Mouse (Mus musculus): ENCODE data around the gene Ptpn22. TPM values are rescaled to one million over a fixed set of nuclear protein-coding genes. Genes with fewer than 3 reads are reported as not detected.

Gene Ptpn22
- polyA plus RNA-seq, 1 experiment, result 1.9 TPM

DNA sequence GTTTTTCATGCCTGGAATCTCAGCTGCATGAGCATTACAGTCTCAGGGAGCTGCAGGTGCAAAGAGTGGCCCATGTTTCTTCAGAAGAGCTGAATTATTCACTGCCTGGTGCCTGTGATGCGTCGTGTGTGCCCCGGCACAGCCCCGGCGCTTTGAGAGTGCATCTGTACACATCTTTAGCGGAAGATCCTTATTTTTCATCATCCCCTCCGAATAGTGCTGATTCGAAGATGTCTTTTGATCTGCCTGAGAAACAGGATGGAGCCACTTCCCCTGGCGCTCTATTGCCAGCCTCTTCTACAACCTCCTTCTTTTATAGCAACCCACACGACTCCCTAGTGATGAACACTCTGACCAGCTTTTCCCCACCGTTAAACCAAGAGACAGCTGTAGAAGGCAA is 26.4 kb downstream of the Ptpn22 start:
- Histone ChIP-seq H3K27ac (replicated peaks; ENCODE audit: low read depth, low read length) (no peak overlapping the region), H3K4me3 (ENCODE audit: insufficient read depth, low read depth, low read length) (no peak overlapping the region), H3K4me1 (ENCODE audit: control insufficient read depth, insufficient read depth, insufficient read length, low read length) (no peaks in the 10 kb centered on the region)

GRCm38 (mm10) chr3:103887581-103887980 is 28.0 kb downstream of the Ptpn22 start:
- Histone ChIP-seq H3K27ac (replicated peaks; ENCODE audit: low read depth, low read length) (no peak overlapping the region), H3K4me3 (ENCODE audit: insufficient read depth, low read depth, low read length) (no peak overlapping the region), H3K4me1 (ENCODE audit: control insufficient read depth, insufficient read depth, insufficient read length, low read length) (no peaks in the 10 kb centered on the region)

- no peak overlapping the region for H3K27ac ChIP-seq (replicated peaks; ENCODE audit: low read depth, low read length)
- no peaks in the 10 kb centered on the region for H3K4me1 ChIP-seq (ENCODE audit: control insufficient read depth, insufficient read depth, insufficient read length, low read length)
- no peak overlapping the region for H3K4me3 ChIP-seq (ENCODE audit: insufficient read depth, low read depth, low read length)
Observed at GRCm38 (mm10) chr3:103893374-103893773, 33.8 kb downstream of the Ptpn22 start.

DNA sequence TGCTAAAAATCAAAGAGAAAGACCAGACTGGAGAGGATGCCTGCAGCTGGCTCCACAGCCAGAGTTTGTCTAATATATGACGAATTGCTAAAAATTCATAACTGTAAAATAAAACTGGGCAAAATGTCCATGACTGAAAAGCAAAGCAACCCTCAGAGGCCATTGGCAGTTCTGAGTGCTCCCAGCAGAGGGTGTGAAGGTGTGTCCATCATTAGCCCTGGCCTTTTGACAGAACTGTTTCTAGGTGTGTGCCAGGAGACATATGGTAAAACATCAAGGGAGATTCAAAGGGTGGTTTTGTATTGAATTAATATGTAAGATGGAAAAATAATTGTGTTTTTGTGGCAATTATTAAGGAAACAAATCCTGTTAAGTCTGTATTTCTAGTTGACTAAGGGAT is 45.1 kb downstream of the Ptpn22 start:
- H3K4me3 ChIP-seq (ENCODE audit: insufficient read depth, low read depth, low read length), result no peak overlapping the region
- H3K4me1 ChIP-seq (ENCODE audit: control insufficient read depth, insufficient read depth, insufficient read length, low read length), result no peaks in the 10 kb centered on the region
- H3K27ac ChIP-seq (replicated peaks; ENCODE audit: low read depth, low read length), result no peak overlapping the region

DNA sequence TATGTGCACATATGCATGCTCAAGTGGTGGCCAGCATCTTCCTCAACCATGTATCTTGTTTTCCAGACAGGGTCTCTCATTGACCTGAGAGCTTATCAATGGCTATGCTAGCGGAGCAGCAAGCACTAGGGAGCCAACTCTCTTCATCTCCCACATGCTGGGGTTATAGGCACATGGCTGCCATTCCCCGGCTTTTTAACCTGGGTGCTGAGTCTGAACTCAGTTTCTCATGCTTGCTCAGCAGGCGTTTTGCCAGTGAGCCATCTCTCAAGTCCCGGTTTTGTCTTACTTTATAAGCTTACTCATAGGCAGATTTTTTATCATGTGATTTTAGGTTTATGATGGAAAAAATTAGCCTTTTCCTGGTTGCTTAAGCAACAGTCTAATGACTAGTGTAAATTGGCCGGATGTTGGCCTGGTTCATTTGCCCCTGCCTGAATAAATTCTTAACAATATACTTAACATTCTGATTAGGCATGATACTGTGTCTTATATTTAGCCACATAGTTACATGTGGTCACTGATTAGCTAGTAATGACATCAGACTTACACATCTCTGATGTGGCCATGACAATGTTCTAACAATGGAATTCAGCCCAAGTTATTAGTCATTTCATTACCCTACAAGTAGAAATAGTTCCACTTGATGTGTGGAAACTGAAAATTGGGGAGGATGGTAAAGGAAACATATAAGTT is 47.9 kb downstream of the Ptpn22 start:
- Histone ChIP-seq H3K27ac (replicated peaks; ENCODE audit: low read depth, low read length) (no peak overlapping the region), H3K4me3 (ENCODE audit: insufficient read depth, low read depth, low read length) (no peak overlapping the region), H3K4me1 (ENCODE audit: control insufficient read depth, insufficient read depth, insufficient read length, low read length) (no peaks in the 10 kb centered on the region)

GRCm38 (mm10) chr3:103908781-103909180 is 49.2 kb downstream of the Ptpn22 start:
- H3K4me3 ChIP-seq (ENCODE audit: insufficient read depth, low read depth, low read length), result no peak overlapping the region
- H3K27ac ChIP-seq (replicated peaks; ENCODE audit: low read depth, low read length), result no peak overlapping the region
- H3K4me1 ChIP-seq (ENCODE audit: control insufficient read depth, insufficient read depth, insufficient read length, low read length), result no peaks in the 10 kb centered on the region

GRCm38 (mm10) chr3:103913451-103913961 is 53.9 kb downstream of the Ptpn22 start:
- H3K27ac ChIP-seq (replicated peaks; ENCODE audit: low read depth, low read length), result peak overlapping the region; percentile 44
- peak overlapping the region; percentile 100 for H3K4me3 ChIP-seq (ENCODE audit: insufficient read depth, low read depth, low read length)
- peaks cover 3% of the 10 kb centered on the region for H3K4me1 ChIP-seq (ENCODE audit: control insufficient read depth, insufficient read depth, insufficient read length, low read length)

DNA sequence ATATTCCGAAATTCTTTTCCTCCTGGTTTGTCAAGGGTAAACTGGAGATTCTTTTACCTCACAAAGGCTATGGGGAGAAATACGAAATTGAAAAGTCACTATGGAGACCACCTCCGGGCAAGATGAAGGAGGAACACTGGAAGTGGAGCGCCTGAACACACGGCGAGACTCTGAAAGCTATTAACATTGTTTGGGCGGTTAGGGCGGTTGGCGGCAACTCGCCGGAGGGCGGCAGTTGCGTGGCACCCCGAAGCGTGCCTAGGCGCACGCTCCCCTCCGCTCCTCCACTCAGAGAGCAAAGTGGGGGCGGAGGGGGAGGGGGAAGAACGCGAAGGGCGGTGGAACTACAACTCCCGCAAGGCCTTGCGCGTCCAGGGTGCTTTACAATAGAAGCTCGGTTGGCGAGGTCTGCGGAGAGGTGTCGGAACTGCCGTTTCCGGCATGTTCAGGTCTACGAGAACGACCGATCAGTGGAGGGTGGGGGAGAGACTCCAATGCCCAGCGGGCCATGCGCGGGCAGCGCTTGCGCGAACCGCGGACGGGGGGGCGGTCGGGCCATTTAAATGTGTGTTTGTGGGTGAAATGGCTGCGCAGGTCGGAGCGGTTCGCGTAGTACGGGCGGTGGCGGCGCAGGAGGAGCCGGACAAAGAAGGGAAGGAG is 54.5 kb downstream of the Ptpn22 start, which contains the start of gene Rsbn1:
TSS of gene Rsbn1 (plus strand) at position 111 of the 660 bp plus-strand sequence.
- peaks cover 3% of the 10 kb centered on the region for H3K4me1 ChIP-seq (ENCODE audit: control insufficient read depth, insufficient read depth, insufficient read length, low read length)
- H3K4me3 ChIP-seq (ENCODE audit: insufficient read depth, low read depth, low read length), result peak within 1 kb of the TSS; percentile 100
- H3K27ac ChIP-seq (replicated peaks; ENCODE audit: low read depth, low read length), result peak within 1 kb of the TSS; percentile 89

DNA sequence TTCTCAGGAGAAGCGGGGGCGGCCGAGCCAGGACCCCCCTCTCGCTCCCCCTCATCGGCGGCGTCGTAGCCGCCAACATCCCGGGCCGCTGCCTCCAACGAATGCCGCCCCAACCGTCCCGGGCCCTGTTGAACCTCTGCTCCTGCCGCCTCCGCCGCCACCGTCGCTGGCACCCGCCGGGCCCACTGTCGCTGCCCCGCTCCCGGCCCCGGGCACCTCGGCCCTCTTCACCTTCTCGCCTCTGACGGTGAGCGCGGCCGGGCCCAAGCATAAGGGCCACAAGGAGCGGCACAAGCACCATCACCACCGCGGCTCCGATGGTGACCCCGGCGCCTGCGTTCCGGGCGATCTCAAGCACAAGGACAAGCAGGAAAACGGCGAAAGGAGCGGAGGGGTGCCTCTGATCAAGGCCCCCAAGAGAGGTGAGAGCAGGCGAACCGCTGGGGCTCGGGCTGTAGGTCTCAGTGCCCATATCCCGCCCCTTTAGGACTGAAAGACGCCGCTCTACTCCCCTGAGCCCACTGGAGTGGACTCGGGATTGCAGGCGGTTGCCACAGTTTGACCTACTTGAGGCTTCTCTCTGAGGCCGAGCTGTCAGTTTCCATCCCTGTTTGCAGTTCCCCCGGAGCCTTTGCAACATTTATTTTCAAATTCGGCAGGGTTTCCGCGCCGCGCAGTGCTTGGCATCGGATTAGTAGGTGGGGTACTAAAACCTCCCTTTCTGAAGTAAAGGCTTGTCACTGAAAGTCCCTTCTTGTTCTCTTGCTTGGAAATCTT is 55.3 kb downstream of the Ptpn22 start:
- Histone ChIP-seq H3K27ac (replicated peaks; ENCODE audit: low read depth, low read length) (peak overlapping the region; percentile 89), H3K4me3 (ENCODE audit: insufficient read depth, low read depth, low read length) (peak overlapping the region; percentile 100), H3K4me1 (ENCODE audit: control insufficient read depth, insufficient read depth, insufficient read length, low read length) (peaks cover 6% of the 10 kb centered on the region)

- Histone ChIP-seq H3K4me3 (ENCODE audit: insufficient read depth, low read depth, low read length) (peak overlapping the region; percentile 100), H3K4me1 (ENCODE audit: control insufficient read depth, insufficient read depth, insufficient read length, low read length) (peaks cover 6% of the 10 kb centered on the region), H3K27ac (replicated peaks; ENCODE audit: low read depth, low read length) (peak overlapping the region; percentile 89)
Observed at GRCm38 (mm10) chr3:103915509-103915896, 55.9 kb downstream of the Ptpn22 start.

GRCm38 (mm10) chr3:103916205-103916838 is 56.7 kb downstream of the Ptpn22 start:
- Histone ChIP-seq H3K27ac (replicated peaks; ENCODE audit: low read depth, low read length) (peak overlapping the region; percentile 33; the same call in 1 of the 2 replicates), H3K4me3 (ENCODE audit: insufficient read depth, low read depth, low read length) (peak overlapping the region; percentile 23; the same call in 1 of the 2 replicates), H3K4me1 (ENCODE audit: control insufficient read depth, insufficient read depth, insufficient read length, low read length) (peaks cover 6% of the 10 kb centered on the region)

DNA sequence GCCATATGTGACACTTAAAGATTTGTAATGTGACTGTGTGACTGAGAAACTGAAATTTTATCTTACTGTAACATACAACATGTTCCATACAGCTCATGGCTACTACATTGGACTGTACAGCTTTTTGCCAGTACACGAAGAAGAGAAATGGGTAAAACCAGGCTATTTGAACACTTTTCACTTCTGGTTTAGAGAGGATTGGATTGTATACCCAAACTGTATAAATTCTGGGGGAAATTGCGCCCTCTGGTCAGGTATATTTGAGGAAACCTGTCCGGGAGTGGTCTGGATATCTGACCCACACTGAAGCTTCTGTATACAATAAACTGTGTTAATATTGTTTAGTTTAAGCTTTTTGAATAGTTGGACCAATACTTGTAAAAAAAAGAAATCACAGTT is 57.2 kb downstream of the Ptpn22 start:
- H3K4me3 ChIP-seq (ENCODE audit: insufficient read depth, low read depth, low read length), result no peak overlapping the region

GRCm38 (mm10) chr3:103920094-103920493 is 60.5 kb downstream of the Ptpn22 start:
- Histone ChIP-seq H3K27ac (replicated peaks; ENCODE audit: low read depth, low read length) (no peak overlapping the region), H3K4me1 (ENCODE audit: control insufficient read depth, insufficient read depth, insufficient read length, low read length) (peaks cover 11% of the 10 kb centered on the region), H3K4me3 (ENCODE audit: insufficient read depth, low read depth, low read length) (no peak overlapping the region)

More for the DNA sequence above, 57.2 kb downstream of the Ptpn22 start:
- no peak overlapping the region for H3K27ac ChIP-seq (replicated peaks; ENCODE audit: low read depth, low read length)
- peaks cover 6% of the 10 kb centered on the region for H3K4me1 ChIP-seq (ENCODE audit: control insufficient read depth, insufficient read depth, insufficient read length, low read length)

DNA sequence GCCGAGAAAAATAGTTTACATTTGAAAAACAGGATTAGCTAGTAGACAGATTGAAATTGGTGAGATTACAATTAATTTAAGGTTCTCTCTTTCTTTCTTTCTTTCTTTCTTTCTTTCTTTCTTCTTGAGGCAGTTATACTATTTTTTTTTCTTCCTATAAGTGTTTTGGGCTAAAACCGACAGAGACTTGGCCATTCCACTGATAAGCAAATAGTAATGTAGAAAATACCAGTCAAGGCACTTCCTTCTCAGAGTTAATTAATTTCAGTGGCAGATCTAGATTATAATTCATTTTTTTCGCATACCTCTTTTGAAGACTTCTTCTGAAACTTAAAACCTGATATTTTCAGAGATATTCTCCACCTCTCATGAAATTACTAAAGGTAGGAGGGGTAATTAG is 65.7 kb downstream of the Ptpn22 start:
- Histone ChIP-seq H3K4me1 (ENCODE audit: control insufficient read depth, insufficient read depth, insufficient read length, low read length) (peaks cover 5% of the 10 kb centered on the region; the same call in 1 of the 2 replicates), H3K27ac (replicated peaks; ENCODE audit: low read depth, low read length) (no peak overlapping the region), H3K4me3 (ENCODE audit: insufficient read depth, low read depth, low read length) (no peak overlapping the region)

GRCm38 (mm10) chr3:103927511-103927910 is 67.9 kb downstream of the Ptpn22 start:
- peaks cover 3% of the 10 kb centered on the region; the same call in 1 of the 2 replicates for H3K4me1 ChIP-seq (ENCODE audit: control insufficient read depth, insufficient read depth, insufficient read length, low read length)
- no peak overlapping the region for H3K4me3 ChIP-seq (ENCODE audit: insufficient read depth, low read depth, low read length)
- H3K27ac ChIP-seq (replicated peaks; ENCODE audit: low read depth, low read length), result no peak overlapping the region
